Mouse (Mus musculus): ENCODE results near the gene Eif5a. TPM values are rescaled to one million over a fixed set of nuclear protein-coding genes. Genes with fewer than 3 reads are reported as not detected.
"Not testable (repeated sequence)": the region's sequence is repeated elsewhere in the genome, so short reads cannot be mapped to it uniquely, and the experiment has no call there.

Gene Eif5a
- polyA plus RNA-seq, 1 experiment, result 575 TPM

DNA sequence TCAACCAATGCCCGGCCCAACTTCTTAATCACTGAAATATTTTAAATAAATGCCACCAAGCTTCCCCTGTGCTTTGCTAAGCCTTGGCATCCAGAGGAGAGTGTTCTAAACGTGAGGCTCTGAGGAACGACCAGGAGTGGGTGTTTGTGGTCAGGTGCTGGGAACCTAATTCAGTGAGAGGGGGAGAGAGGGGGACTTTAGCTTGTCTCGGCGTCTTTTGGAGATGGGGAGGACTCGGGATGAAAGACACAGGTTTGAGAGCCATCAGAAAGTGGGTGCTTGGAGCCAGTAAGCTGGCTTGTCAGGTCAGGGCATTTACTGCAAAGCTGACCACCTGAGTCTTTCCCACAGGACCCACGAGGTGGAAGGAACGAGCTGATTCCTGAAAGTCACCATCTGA, 10.0 kb upstream of the Eif5a start:
- Histone ChIP-seq H3K27me3 (replicated peaks; ENCODE audit: control insufficient read depth, insufficient read depth, low read length) (0 out of 2 replicates have a peak, but pooled peaks cover 1% of the 10 kb centered on the region), H3K36me3 (ENCODE audit: control insufficient read depth, insufficient read depth, low read length) (no peaks in the 10 kb centered on the region), H3K4me3 (ENCODE audit: insufficient read depth, low read depth, low read length) (no peak overlapping the region), H3K4me1 (ENCODE audit: control insufficient read depth, insufficient read depth, low read length) (peaks cover 5% of the 10 kb centered on the region), H3K27ac (ENCODE audit: insufficient read depth, low read depth, low read length) (no peak overlapping the region)
- no peak for DNase-seq
- no peak for TF ChIP-seq POLR2A (IDR thresholded peaks at IDR 0.05; ENCODE audit: low read depth, low read length)
- TF ChIP-seq CTCF (conservative IDR thresholded peaks at IDR 0.05; ENCODE audit: insufficient read depth, insufficient read length, low read depth, low read length), result no peak
- WGBS, result 73% methylated on average over 8 of the region's 8 CpGs

DNA sequence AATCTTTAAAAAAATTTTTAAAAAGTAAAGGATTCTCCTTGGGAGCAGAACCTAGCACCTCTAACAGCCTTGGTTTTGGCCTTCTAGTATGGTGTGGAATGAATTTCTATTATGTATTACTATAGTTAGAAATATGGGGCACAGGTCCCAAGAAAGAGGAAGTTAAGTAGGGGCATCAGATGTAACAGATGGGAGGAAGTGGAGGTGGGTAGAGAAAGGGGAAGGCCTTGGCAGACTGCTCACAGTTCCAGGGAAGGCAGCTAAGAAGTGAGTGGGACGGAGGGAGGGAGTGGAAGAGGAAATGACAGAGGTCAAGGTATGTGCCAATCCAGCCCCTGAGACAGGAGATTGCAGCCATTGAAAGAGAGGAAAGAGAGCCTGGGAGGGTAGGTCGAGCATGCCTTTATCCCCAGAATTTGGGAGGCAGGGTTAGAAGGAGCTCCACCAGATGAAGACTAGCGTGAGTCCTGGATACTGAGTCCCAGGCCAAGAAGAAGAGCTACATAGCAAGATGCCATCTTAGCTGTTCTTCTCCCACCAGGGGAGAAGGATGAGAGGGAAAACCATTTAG, 9.3 kb upstream of the Eif5a start:
- 71% methylated on average over 3 of the region's 3 CpGs for WGBS
- no peak overlapping the region for H3K27ac ChIP-seq (ENCODE audit: insufficient read depth, low read depth, low read length)
- no peak overlapping the region for H3K4me3 ChIP-seq (ENCODE audit: insufficient read depth, low read depth, low read length)
- H3K27me3 ChIP-seq (replicated peaks; ENCODE audit: control insufficient read depth, insufficient read depth, low read length), result 0 out of 2 replicates have a peak, but pooled peaks cover under 1% of the 10 kb centered on the region
- H3K36me3 ChIP-seq (ENCODE audit: control insufficient read depth, insufficient read depth, low read length), result no peaks in the 10 kb centered on the region
- no peak for DNase-seq
- TF ChIP-seq POLR2A (IDR thresholded peaks at IDR 0.05; ENCODE audit: low read depth, low read length), result no peak
- TF ChIP-seq CTCF (conservative IDR thresholded peaks at IDR 0.05; ENCODE audit: insufficient read depth, insufficient read length, low read depth, low read length), result no peak
- peaks cover 2% of the 10 kb centered on the region; the same call in 1 of the 2 replicates for H3K4me1 ChIP-seq (ENCODE audit: control insufficient read depth, insufficient read depth, low read length)

GRCm38 (mm10) chr11:69930176-69930575, 8.4 kb upstream of the Eif5a start:
- H3K27ac ChIP-seq (ENCODE audit: insufficient read depth, low read depth, low read length); H3K27me3 ChIP-seq (replicated peaks; ENCODE audit: control insufficient read depth, insufficient read depth, low read length); DNase-seq; H3K4me1 ChIP-seq (ENCODE audit: control insufficient read depth, insufficient read depth, low read length); H3K4me3 ChIP-seq (ENCODE audit: insufficient read depth, low read depth, low read length); H3K36me3 ChIP-seq (ENCODE audit: control insufficient read depth, insufficient read depth, low read length): not testable (repeated sequence)
- 90% methylated on average over 8 of the region's 8 CpGs for WGBS

GRCm38 (mm10) chr11:69929712-69930111, 8.0 kb upstream of the Eif5a start:
- DNase-seq, result no peak
- 80% methylated on average over 4 of the region's 4 CpGs for WGBS
- no peak overlapping the region for H3K4me3 ChIP-seq (ENCODE audit: insufficient read depth, low read depth, low read length)
- TF ChIP-seq CTCF (conservative IDR thresholded peaks at IDR 0.05; ENCODE audit: insufficient read depth, insufficient read length, low read depth, low read length) (no peak), POLR2A (IDR thresholded peaks at IDR 0.05; ENCODE audit: low read depth, low read length) (no peak)
- H3K36me3 ChIP-seq (ENCODE audit: control insufficient read depth, insufficient read depth, low read length), result no peaks in the 10 kb centered on the region
- no peak overlapping the region for H3K27ac ChIP-seq (ENCODE audit: insufficient read depth, low read depth, low read length)
- H3K27me3 ChIP-seq (replicated peaks; ENCODE audit: control insufficient read depth, insufficient read depth, low read length), result no peaks in the 10 kb centered on the region
- no peaks in the 10 kb centered on the region; the same call in 1 of the 2 replicates for H3K4me1 ChIP-seq (ENCODE audit: control insufficient read depth, insufficient read depth, low read length)

- no peak for DNase-seq
- 98% methylated on average over 2 of the region's 2 CpGs for WGBS
Observed at GRCm38 (mm10) chr11:69927501-69927900, 5.7 kb upstream of the Eif5a start.

DNA sequence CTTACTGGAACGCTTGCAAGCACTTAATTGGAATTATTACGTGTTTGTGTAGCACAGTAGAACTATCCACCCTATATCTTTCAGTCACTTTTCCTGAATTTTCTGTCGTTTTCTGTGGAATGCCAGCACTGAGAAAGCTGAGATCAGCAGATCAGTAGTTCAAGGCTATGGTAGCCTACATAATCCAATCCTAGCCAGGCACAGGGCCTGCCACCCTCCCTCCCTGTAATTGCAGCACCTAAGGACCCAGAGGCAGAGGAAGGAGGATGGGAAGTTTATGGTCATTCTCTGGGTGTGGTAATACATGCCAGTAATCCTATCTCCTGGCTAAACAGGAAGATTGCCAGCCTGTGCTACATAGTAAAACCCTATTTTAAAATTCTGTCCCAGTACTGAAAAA, 1.0 kb upstream of the Eif5a start:
- DNase-seq, result no peak
- H3K27me3 ChIP-seq (replicated peaks; ENCODE audit: control insufficient read depth, insufficient read depth, low read length), result no peaks in the 10 kb centered on the region
- peak overlapping the region; percentile 20; the same call in 1 of the 2 replicates for H3K27ac ChIP-seq (ENCODE audit: insufficient read depth, low read depth, low read length)
- 53% methylated on average over 3 of the region's 3 CpGs for whole genome bisulfite sequencing
- TF ChIP-seq CTCF (conservative IDR thresholded peaks at IDR 0.05; ENCODE audit: insufficient read depth, insufficient read length, low read depth, low read length), result no peak
- H3K4me1 ChIP-seq (ENCODE audit: control insufficient read depth, insufficient read depth, low read length), result peaks cover 6% of the 10 kb centered on the region; the same call in 1 of the 2 replicates
- no peak overlapping the region for H3K4me3 ChIP-seq (ENCODE audit: insufficient read depth, low read depth, low read length)
- H3K36me3 ChIP-seq (ENCODE audit: control insufficient read depth, insufficient read depth, low read length), result peaks cover 2% of the 10 kb centered on the region; the same call in 1 of the 2 replicates

More at GRCm38 (mm10) chr11:69927501-69927900, 5.7 kb upstream of the Eif5a start:
- H3K36me3 ChIP-seq (ENCODE audit: control insufficient read depth, insufficient read depth, low read length), result no peaks in the 10 kb centered on the region
- TF ChIP-seq CTCF (conservative IDR thresholded peaks at IDR 0.05; ENCODE audit: insufficient read depth, insufficient read length, low read depth, low read length) (no peak), POLR2A (IDR thresholded peaks at IDR 0.05; ENCODE audit: low read depth, low read length) (no peak)
- H3K4me3 ChIP-seq (ENCODE audit: insufficient read depth, low read depth, low read length), result no peak overlapping the region
- no peaks in the 10 kb centered on the region for H3K27me3 ChIP-seq (replicated peaks; ENCODE audit: control insufficient read depth, insufficient read depth, low read length)
- peaks cover 3% of the 10 kb centered on the region; the same call in 1 of the 2 replicates for H3K4me1 ChIP-seq (ENCODE audit: control insufficient read depth, insufficient read depth, low read length)
- H3K27ac ChIP-seq (ENCODE audit: insufficient read depth, low read depth, low read length), result no peak overlapping the region

- 5% methylated on average over 12 of the region's 12 CpGs for WGBS
- Histone ChIP-seq H3K4me3 (ENCODE audit: insufficient read depth, low read depth, low read length) (peak overlapping the region; percentile 56), H3K27me3 (replicated peaks; ENCODE audit: control insufficient read depth, insufficient read depth, low read length) (no peaks in the 10 kb centered on the region), H3K27ac (ENCODE audit: insufficient read depth, low read depth, low read length) (peak overlapping the region; percentile 93), H3K36me3 (ENCODE audit: control insufficient read depth, insufficient read depth, low read length) (peaks cover 4% of the 10 kb centered on the region; the same call in 1 of the 2 replicates), H3K4me1 (ENCODE audit: control insufficient read depth, insufficient read depth, low read length) (peaks cover 6% of the 10 kb centered on the region; the same call in 1 of the 2 replicates)
- TF ChIP-seq CTCF (conservative IDR thresholded peaks at IDR 0.05; ENCODE audit: insufficient read depth, insufficient read length, low read depth, low read length) (no peak), POLR2A (IDR thresholded peaks at IDR 0.05; ENCODE audit: low read depth, low read length) (no peak)
- DNase-seq, result no peak
Observed at GRCm38 (mm10) chr11:69922012-69922756, 426 bp upstream of the Eif5a start.

All from kidney, adult 2 months (tissue).